Mouse (Mus musculus) naive thymus-derived CD4-positive, alpha-beta T cell, adult 2 months (primary cell): ENCODE results near the gene Slc6a16.

ENCODE experiments used
- DNase-seq: peaks from one replicate; pipeline ENCODE4 v3.0.0-alpha.2; 2011; ENCODE audit warnings: low read depth

Slc6a16 gene

GRCm38 (mm10) chr7:45240633-45241388 is at the start of gene Slc6a16:
Slc6a16 (plus strand) TSS chr7:45241085.
- DNase-seq, result no peak

GRCm38 (mm10) chr7:45191161-45191560 is 49.7 kb upstream of the Slc6a16 start:
- no peak for DNase-seq

GRCm38 (mm10) chr7:45191803-45192363 is 49.0 kb upstream of the Slc6a16 start:
- DNase-seq, result no peak

- no peak for DNase-seq
Observed at GRCm38 (mm10) chr7:45192585-45193310, 48.1 kb upstream of the Slc6a16 start.

GRCm38 (mm10) chr7:45193406-45193805 is 47.5 kb upstream of the Slc6a16 start:
- DNase-seq, result no peak

- no peak for DNase-seq
Observed at GRCm38 (mm10) chr7:45193871-45194785, 46.8 kb upstream of the Slc6a16 start.

- DNase-seq, result no peak
Observed at GRCm38 (mm10) chr7:45195341-45196175, 45.3 kb upstream of the Slc6a16 start.

GRCm38 (mm10) chr7:45196176-45196535 is 44.7 kb upstream of the Slc6a16 start:
- DNase-seq, result no peak

GRCm38 (mm10) chr7:45196994-45197393 is 43.9 kb upstream of the Slc6a16 start:
- DNase-seq, result no peak

- no peak for DNase-seq
Observed at GRCm38 (mm10) chr7:45198435-45198834, 42.5 kb upstream of the Slc6a16 start.

GRCm38 (mm10) chr7:45198961-45199360 is 41.9 kb upstream of the Slc6a16 start:
- DNase-seq, result no peak

- no peak for DNase-seq
Observed at GRCm38 (mm10) chr7:45202654-45203053, 38.2 kb upstream of the Slc6a16 start.

- DNase-seq, result peak; percentile 97
Observed at GRCm38 (mm10) chr7:45204380-45205143, 36.3 kb upstream of the Slc6a16 start, which contains the start of gene Ccdc155. Ccdc155 (minus strand) TSS chr7:45204892.

- DNase-seq, result no peak
Observed at GRCm38 (mm10) chr7:45208260-45208659, 32.6 kb upstream of the Slc6a16 start.

GRCm38 (mm10) chr7:45211070-45211469 is 29.8 kb upstream of the Slc6a16 start:
- peak; percentile 38 for DNase-seq

GRCm38 (mm10) chr7:45211851-45212251 is 29.0 kb upstream of the Slc6a16 start, which contains the start of gene Dkkl1:
Dkkl1 (minus strand) TSS chr7:45212147.
- DNase-seq, result peak; percentile 43

- no peak for DNase-seq
Observed at GRCm38 (mm10) chr7:45212356-45212755, 28.5 kb upstream of the Slc6a16 start.

- no peak for DNase-seq
Observed at GRCm38 (mm10) chr7:45213708-45214107, 27.2 kb upstream of the Slc6a16 start.

- DNase-seq, result no peak
Observed at GRCm38 (mm10) chr7:45215673-45216441, 25.0 kb upstream of the Slc6a16 start, which contains the start of gene Tead2. Tead2 (plus strand) TSS chr7:45215753.
